Mouse (Mus musculus) stomach, postnatal 0 days (tissue): ENCODE data around the gene Ctnna3.

Source experiments
- CTCF ChIP-seq: IDR thresholded peaks from 2 replicates; pipeline ENCODE4 v1.5.1; 2016; ENCODE audit warnings: antibody characterized with exemption, low read depth, mild to moderate bottlenecking, moderate library complexity
- EP300 ChIP-seq: optimal IDR thresholded peaks from 2 replicates; pipeline ENCODE3; 2016; ENCODE audit warnings: antibody characterized with exemption

- TF ChIP-seq CTCF (no peak), EP300 (no peak)
These were observed 1305.8 kb downstream of the Ctnna3 start for GRCm38 (mm10) chr10:64735692-64736091.
